Mouse (Mus musculus): ENCODE measurements around the gene Scn2b.

The Scn2b gene

GRCm38 (mm10) chr9:45119954-45120530 lies 2.5 kb downstream of the Scn2b start:
- DNase-seq: no peak

GRCm38 (mm10) chr9:45120567-45120966 lies 3.0 kb downstream of the Scn2b start:
- DNase-seq: no peak

GRCm38 (mm10) chr9:45121001-45121400 lies 3.4 kb downstream of the Scn2b start:
- no peak for DNase-seq

DNA sequence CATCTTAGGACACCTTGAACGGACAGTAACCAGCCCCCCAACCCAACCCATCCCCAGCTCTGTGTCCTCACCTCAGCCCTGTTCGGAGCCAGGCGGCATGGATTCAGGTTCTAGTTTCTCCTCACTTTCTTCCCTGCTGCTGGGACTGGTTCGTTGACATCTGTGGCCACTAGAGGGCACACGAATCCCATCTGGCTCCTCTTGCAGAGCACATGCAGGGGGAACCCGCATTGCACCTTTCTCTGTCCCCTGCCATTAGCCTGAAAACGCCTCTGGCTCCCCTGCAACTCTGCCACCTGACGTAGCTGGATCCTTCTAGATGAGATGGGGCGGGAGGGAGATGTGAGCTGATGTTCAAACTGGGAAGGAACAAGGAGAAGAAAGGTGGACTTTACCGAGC lies 4.2 kb downstream of the Scn2b start:
- peak; percentile 71 to 78 for DNase-seq

GRCm38 (mm10) chr9:45122209-45122761 lies 4.7 kb downstream of the Scn2b start:
- peak; percentile 75 to 87 for DNase-seq

DNA sequence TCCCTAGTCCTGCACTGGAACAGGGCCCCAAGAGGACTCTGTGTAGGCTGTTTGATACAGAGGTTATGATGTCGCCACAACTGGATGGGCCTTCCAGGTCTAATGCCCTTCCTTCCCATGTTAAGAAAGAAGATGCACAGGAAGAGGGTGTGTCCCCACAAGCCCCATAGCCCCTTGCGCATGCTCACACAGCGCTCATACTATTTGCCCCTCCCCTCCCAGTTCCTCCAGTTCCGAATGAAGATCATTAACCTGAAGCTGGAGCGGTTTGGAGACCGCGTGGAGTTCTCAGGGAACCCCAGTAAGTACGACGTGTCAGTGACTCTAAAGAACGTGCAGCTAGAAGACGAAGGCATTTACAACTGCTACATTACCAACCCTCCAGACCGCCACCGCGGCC lies 7.6 kb downstream of the Scn2b start:
- DNase-seq: no peak

DNA sequence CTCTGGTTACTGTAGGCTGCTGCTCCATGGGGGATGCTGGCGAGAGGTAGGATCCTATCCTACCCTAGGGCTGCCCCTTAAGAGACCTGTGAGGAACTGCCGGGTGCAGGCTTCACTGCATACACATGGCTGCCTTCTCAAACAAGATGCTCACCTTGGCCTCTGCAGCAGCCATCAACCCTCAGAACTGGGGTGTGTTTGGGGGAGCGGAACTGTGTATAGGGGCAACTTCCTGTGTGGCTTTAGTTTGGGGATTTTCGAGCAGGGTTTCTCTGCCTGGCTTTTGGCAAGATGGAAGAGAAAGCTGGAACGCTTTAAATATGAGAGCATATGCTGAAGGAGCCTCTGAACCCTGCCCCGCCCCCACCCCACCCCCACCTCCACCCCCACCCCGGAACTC lies 9.4 kb downstream of the Scn2b start:
- peak in 1 of 2 experiments; percentile 33 for DNase-seq

DNA sequence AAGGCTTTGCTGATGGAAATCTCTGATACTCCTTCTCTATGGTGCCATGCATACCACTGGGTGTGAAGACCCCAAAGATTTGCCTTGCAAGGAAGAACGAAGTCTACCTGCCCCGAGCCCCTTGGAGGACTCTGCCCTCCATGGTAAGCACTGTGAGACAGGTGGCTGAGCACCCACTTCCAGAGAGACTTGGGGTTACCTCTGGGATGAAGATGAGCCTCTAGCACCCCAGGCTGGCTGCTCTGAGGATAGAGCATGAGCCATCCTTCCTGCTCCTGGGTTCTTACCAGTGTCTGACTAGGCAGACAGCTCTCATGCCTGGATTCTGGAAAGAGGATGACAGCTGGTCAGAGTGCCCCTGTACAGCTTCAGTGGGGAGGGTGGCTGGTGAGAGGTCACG lies 12.5 kb downstream of the Scn2b start:
- DNase-seq: no peak

DNA sequence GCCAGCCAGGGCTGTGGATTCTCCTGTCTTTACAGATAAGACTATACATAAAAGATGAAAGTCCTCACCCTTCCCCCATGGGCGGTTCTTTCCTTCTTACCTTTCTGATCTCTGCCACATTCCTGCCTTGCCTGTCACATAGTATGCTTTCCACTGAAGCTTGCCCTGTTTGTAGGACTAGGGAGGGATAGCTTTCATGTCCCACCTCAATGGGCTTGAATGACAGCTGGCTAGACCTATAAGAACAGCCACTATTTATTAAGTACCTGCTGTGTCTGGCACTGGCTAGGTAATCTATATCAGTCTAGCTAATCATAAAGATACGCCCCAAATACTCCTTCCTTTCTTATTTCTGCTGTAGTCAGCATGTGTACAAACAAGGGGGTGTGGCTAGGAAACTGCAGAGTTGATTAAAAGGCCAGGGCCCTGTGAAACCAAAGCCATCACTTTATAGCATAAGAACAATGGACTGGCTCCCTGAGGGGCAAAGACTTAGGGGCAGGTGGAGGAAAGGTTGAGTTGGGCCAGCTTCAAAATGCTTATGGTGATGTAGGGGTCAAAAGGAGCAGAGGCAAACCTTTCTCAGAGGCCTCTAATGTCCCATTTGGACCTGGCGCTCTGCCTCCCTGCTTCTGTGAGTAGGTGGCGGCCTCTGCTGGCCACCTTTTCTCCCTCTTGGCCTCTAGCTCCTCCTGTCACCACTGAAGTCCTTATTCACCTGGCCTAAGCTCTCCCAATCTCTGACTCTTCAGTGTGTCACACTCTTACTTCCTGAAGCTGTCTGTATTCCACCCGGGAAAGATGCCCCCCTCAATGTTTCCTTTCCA lies 16.1 kb downstream of the Scn2b start:
- peak; percentile 62 to 81 for DNase-seq

DNA sequence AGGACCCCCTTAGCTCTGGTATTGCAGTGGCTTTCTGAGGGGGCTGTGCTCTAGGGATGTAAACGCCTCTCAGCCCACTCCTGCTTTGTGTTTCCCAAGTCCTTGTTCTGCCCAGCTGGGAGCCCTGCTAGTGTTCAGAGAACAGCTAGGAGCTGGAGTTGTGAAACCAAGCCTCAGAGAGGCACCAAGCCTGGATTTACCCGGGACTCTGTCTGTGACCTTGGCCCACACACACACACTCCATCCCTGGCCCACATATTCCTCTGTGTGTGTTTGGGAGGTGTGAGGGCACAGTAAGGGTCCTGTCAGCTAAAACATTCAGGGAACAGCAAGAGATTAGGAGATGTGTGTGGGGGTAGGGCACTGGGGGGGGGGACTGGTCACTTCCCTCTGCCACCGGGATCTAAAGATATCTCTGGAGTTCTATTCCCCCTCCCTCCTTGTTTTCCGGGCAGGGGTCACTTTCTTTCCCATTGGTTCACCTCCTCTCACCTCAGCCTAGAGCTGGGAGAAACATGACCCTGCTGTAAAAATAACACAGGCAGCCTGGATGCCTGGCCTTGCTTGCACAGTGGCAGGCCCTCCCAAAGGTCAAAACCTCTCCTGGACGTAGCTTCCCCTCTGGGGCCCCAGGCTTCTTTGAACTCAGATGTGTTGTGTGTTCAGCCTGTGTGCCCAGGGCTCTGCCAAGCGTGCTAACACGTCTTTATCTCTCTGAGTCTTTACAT lies 19.0 kb downstream of the Scn2b start:
- no peak for DNase-seq

DNA sequence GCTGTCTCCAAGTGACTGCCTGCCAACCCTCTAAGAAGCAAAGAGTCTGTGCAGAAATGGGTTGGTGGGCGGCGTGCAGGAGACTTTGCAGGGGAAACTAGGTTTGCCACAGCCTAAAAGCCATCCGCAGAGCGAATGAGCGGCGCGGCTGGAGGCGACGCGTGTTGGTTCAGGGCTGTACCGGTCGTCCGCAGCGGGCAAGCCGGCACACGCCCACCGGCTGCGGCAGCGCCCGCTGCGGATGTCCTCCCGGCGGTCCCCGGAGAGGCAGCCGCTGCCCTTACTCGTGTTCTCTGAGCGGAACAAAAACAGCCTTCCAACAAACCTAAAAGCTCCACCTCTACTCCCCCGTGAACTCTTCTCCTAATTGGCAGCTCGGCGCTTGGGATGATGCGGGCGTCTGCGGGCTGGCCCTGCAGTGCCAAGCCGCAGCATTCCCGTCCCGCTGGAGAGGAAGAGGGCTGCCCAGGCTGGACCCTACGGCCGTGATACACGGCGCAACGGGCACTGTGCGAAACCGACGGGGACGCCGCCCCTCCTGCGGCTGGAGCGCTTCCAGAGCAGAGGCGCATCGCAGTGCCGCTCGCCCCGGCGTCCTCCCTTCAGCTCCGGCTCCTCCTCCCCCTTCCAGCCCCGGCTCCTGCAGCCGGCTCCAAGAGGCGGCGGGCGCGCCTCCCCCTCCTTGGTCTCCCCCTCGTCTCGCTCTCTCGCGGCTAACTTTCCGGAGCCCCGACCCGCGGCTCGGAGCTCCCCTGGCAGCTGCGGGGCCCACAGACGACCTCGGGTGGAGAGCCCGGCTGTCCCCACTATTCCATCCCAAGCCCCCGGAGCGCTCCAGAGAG lies 20.8 kb downstream of the Scn2b start, which contains the start of gene Scn4b:
Gene Scn4b (plus strand): TSS at position 205 of the 842 bp plus-strand sequence.
- peak; percentile 30 to 46 for DNase-seq

GRCm38 (mm10) chr9:45139082-45139481 lies 21.5 kb downstream of the Scn2b start:
- DNase-seq: no peak

DNA sequence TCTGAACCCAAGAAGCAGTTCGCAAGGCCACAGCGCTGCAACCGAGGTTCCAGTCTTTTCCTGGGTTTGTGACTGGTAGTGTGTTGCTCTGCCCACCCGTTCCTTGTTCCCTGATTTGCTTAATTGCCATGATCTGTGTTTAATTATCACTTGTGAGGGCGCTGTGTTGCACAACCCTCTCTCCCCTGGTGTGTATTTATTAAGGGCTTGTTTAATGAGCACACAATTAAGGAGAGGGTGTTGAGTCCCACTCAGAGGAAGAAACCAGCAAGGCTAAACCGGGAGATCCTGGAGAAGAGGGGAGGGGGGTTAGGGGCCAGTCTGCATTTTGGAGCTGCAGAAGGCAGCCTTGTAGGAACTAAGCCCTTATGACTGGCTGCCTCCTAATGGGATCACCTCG lies 23.4 kb downstream of the Scn2b start:
- DNase-seq: no peak

DNA sequence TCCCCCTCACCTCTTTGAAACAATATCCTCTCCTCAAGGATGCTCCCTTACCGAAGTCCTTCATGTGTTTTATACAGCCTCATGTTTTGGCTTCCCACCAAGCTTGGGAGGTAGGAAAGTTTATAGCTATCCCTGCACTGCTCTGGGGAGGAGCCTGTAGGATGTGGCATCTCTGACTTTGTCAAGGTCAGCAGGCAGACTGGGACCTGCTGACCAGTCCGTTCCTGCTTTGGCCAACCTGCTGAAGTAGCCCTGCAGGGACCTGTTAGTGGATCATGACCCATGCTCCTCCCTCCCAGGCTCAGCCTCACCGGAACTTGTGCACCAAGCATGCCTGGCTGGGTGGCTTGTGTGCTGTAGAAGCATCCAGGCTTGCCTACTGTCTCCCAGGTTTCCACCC lies 25.1 kb downstream of the Scn2b start:
- no peak for DNase-seq

DNA sequence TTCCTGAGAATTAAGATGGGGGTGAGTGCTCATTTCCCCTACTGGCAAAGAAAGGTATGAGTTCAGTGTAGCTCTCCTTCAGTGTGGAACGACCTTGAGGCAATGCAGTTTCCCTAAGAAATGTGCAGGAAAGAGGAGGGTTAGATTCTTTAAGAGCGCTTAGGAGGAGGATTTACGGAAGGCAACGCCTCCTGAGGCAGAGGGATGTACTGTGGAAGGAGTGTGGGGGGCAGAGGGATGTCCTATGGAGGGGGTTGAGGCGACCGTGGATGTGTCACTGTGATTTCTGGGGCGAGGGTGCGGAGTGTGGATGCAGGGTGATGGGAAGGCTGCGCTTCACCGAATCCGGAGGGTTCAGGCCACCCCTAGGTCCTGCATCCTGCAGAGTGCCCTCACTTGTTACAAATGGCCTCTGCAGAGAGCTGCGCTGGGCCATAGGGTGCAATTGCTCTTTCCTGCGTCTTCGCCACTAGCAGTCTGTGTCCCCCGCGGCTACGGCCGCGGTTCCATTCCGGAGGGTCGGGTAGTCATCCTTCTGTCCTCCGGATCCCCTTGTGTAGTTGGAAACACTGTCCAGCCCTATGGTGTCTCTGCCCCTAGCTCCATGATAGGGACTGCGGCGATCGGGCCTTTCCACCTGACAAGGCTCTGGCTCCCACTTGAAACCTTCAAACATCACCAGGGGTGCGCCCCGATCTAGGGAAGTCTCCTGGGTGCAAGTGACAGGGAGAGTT lies 28.1 kb downstream of the Scn2b start:
- DNase-seq: no peak

DNA sequence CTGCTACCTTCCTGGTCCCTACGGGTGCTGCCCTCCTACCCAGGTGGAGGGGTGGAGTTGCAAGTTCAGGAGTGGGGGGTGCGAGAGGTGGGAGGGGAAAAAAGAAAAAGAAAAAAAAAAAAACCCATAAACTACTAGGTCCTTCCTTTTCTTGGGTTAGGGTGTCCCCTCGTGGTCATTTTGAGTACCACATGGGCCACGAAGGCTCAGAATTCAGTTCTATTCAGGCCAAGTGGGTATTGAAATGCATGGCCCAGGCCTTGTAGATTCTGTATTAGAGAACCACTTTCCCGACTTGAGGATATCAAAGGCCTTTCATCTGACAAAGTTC lies 28.6 kb downstream of the Scn2b start:
- DNase-seq: peak; percentile 43 to 78

- DNase-seq: no peak
These were observed 33.4 kb downstream of the Scn2b start for GRCm38 (mm10) chr9:45150933-45151332.

GRCm38 (mm10) chr9:45153361-45153760 lies 35.8 kb downstream of the Scn2b start:
- no peak for DNase-seq

- DNase-seq: no peak
These were observed 50.3 kb downstream of the Scn2b start for GRCm38 (mm10) chr9:45167903-45168302.

DNA sequence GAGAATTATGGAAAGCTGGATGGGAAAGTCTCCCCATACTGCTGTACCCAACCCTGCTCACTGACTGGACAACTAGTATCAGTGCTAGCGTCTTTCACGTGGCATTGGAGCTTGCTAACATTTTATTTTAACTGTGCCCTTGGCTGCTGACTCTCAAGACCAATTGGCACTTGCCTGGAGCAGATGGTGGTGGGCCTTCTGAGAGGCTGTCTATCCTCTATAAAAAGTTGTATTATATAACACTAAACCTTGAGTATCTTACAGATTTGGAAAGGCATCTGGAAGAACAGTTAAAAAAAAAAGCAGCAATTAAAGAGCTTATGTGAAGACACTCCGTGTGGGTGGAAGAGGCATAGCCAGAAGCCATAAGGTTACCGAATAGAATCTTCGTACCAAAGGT lies 52.6 kb downstream of the Scn2b start:
- no peak for DNase-seq

- DNase-seq: no peak
These were observed 53.6 kb downstream of the Scn2b start for GRCm38 (mm10) chr9:45171073-45171610.

- DNase-seq: no peak
These were observed 55.9 kb downstream of the Scn2b start for GRCm38 (mm10) chr9:45173475-45173874.

Data from spleen, adult 18-20 months (tissue).